Mouse (Mus musculus): ENCODE measurements around the gene Pkd2.
A peak's percentile ranks its signal among the peaks of the same experiment; 100 is the strongest.
"Not testable (repeated sequence)": the region's sequence is repeated elsewhere in the genome, so short reads cannot be mapped to it uniquely, and the experiment has no call there.

Gene Pkd2

GRCm38 (mm10) chr5:104458832-104459705 is at the start of gene Pkd2:
Gene Pkd2, plus strand, starts transcription at chr5:104459450.
- DNase-seq (ENCODE audit: low spot score), result peak; percentile 82

DNA sequence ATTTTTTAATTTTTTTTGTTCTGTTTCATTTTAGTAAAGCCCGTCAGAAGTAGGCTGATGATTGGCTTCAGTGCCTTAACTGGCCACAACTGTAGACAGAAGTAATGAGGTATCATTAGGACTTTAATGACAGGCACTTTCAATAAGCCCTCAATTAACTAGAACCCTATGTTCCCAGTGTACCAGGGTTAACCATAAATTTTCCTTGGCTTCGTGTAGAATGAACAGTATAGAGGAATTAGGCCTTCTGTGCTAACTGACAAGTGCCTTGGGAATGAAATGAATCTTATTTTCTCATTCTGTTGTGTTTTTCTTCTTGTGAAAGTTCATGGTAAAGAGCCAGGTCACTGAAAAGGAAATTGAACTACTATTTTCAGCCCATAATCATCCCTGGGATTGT is 43.3 kb upstream of the Pkd2 start:
- DNase-seq (ENCODE audit: low spot score), result no peak

DNA sequence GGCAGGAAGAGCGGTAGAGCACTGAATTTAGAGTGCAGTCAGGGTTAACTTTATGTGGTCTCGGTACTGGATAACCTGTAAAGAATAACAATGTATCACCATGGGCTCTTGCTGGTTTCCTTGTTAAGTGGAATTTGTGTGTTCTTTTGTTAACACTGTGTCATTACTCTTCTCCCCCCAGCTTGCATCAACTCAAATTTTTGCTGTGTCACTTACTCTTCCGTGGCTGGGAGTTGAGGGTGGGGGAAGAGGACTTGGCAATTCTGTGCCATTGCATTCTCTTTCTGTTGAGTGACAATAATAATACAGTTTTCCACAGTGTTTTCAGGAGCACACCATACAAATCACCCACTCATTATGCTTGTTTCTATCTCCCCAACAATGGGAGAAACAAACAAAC is 42.2 kb upstream of the Pkd2 start:
- DNase-seq (ENCODE audit: low spot score), result no peak

- no peak for DNase-seq (ENCODE audit: low spot score)
These were observed 41.5 kb upstream of the Pkd2 start for GRCm38 (mm10) chr5:104417721-104418120.

GRCm38 (mm10) chr5:104422039-104422438 is 37.2 kb upstream of the Pkd2 start:
- DNase-seq (ENCODE audit: low spot score), result no peak

- no peak for DNase-seq (ENCODE audit: low spot score)
These were observed 35.4 kb upstream of the Pkd2 start for GRCm38 (mm10) chr5:104423861-104424260.

DNA sequence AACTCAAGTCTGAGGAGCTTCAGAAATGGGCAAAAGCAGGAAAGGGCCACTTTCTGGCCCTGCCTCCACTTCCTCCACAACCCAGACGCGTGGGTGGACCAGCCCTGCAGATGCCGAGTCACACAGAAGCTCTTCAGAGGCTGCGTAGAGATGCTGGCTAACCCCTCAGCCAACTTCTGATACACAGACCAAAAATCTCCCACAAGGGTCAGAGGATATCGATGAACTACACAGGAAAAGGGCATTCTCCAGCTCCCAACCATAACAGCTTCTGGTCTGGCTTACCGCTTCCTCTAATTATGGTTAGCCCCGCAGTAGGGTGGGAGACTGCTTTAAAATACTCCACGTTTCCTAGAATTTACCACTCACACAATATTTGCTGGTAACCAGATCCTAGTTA is 33.3 kb upstream of the Pkd2 start:
- no peak for DNase-seq (ENCODE audit: low spot score)

- DNase-seq (ENCODE audit: low spot score), result peak; percentile 57
These were observed 26.4 kb upstream of the Pkd2 start for GRCm38 (mm10) chr5:104432886-104433285.

DNA sequence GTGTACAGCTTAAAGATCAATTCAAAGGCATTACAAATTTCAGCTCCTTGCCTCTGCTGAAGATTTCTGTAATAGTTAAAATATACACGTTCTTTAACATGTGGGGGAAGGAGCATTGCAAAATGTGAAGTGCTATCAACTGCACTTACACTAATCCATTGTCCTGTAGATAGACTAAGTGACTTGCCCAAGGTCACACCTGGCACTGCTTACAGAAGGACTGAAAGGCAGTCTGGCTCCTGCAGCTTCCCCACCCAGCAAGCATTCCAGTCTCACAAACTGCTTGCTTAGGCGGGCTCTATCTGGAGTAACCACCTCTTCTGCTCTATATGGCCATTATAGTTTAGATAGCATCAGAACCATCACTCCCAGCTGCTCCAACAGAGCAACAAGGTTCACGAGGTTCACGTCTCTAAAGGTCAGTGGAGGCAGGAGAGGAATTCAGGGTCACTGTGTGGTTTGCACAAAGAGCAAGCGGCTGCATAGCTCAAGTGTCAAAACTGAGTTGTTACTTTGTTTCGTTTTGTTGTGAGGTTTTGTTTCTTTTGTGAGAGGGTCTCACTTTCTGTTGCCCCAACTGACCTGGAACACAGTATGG is 25.2 kb upstream of the Pkd2 start:
- peak; percentile 44 for DNase-seq (ENCODE audit: low spot score)

DNA sequence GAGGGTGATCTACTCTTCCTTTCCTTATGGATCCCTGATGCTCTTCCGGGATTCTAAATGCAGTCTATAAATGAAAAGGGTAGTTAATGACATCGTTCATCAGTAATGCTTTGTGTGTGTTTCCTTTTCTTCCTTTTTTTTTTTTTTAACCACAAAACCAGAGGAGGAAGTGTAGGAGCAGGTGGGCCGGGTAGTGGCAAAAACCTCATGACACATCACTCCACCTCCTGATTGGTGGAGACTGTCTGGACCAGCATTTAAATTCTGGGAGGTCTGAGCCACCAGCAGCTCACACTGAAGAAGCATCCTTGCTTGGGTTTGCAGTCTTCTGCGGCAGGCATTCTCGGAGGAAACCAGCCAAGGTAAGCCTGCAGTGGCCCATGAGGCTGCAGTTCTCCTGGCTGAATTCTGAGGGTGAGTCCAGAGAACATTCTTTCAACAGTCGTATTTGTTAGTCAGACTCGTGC is 24.4 kb upstream of the Pkd2 start, which contains the start of gene Spp1:
Spp1 (plus strand) TSS at position 284 of the 467 bp plus-strand sequence.
- no peak for DNase-seq (ENCODE audit: low spot score)

DNA sequence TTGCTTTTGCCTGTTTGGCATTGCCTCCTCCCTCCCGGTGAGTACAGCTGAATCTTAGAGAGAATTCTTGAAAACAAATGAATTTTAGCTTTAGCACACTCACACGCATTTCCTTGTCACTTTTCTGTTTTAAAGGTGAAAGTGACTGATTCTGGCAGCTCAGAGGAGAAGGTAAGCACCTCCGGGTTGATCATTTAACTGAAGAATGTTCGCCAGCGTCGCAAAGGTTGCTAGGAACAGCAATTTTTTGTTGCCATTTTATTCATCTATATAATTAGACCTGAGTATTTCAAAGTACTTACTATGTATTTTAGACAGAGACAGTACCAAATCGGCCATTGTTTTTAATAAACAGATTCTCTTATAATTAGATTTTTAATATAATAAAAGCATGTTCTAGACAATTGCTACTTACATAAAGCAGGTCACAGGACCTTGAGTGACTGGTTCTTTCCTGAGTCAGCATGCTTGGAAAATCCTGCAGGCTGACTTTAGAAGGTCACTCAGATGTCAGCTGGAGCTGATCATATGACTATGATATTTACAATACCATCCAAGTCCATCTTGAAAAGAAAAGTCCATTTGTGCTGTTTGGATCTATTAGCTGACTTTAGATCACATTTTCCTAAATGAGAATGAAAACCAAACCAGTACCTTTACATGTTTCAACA is 22.7 kb upstream of the Pkd2 start:
- no peak for DNase-seq (ENCODE audit: low spot score)

GRCm38 (mm10) chr5:104442396-104442795 is 16.9 kb upstream of the Pkd2 start:
- no peak for DNase-seq (ENCODE audit: low spot score)

- DNase-seq (ENCODE audit: low spot score), result no peak
These were observed 16.4 kb upstream of the Pkd2 start for GRCm38 (mm10) chr5:104442850-104443249.

DNA sequence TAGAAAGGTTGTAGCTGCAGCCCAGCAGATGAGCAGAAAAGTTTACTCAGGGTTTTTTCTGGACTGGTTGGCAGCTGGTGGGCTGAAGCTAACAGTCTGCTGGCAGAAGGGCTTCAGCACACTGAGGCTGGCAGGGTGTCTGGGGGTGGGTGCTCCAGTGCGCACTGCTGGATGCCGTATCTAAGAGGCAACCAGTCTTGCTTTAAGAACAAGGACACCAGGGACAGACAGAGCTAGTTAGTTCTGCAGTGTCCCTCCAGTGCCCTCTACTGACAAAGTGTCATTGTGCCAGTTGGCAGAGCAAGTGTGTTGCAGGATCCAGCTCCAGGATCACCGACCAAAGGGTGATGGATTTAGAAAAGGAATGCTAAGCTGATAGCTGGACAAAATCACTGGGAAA is 13.1 kb upstream of the Pkd2 start:
- DNase-seq (ENCODE audit: low spot score), result peak; percentile 79

GRCm38 (mm10) chr5:104448346-104448745 is 10.9 kb upstream of the Pkd2 start:
- not testable (repeated sequence) for DNase-seq (ENCODE audit: low spot score)

DNA sequence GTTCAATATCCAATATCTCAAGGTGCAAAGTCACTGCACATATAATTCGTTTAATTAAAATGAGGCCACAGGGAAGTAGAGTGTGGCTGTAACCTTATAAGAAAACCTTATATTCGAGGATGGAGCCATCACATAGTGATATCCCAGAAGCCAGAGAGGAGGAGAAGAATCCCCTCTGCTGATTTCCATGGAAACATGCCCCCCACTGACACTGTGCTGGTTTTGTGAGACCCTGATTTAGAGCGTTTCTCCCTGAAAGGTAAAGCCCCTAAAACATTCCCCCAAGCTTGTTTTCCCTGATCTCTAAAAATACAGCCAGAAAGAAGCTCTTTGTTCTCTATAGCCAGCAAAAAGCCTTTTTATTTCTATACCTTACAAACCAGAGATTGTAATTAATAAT is 9.8 kb upstream of the Pkd2 start:
- no peak for DNase-seq (ENCODE audit: low spot score)

GRCm38 (mm10) chr5:104453075-104453474 is 6.2 kb upstream of the Pkd2 start:
- DNase-seq (ENCODE audit: low spot score), result no peak

GRCm38 (mm10) chr5:104454564-104454963 is 4.7 kb upstream of the Pkd2 start:
- no peak for DNase-seq (ENCODE audit: low spot score)

DNA sequence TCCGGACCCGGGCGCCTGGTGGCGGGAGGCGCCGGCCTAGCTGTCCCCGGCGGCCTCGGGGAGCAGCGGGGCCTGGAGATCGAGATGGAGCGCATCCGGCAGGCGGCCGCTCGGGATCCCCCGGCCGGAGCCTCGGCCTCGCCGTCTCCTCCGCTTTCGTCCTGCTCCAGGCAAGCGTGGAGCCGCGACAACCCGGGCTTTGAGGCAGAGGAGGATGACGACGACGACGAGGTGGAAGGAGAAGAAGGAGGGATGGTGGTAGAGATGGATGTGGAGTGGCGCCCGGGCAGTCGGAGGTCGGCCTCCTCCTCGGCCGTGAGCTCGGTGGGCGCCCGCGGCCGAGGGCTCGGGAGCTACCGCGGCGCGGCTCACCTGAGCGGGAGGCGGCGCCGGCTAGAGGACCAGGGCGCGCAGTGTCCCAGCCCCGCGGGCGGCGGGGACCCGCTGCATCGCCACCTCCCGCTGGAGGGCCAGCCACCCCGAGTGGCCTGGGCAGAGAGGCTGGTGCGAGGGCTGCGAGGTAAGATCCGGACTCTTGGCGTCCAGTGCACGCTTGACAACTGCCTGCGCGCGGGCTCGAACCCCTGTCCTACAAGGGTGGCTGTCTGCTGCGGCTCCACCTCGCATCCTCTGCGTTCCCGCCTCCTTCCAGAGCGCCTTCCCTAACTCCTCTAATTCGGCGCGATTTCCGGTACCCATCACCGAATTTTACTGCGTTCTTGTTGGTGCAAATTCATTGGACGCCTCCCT is 631 bp downstream of the Pkd2 start:
- DNase-seq (ENCODE audit: low spot score), result peak; percentile 78

GRCm38 (mm10) chr5:104460456-104460838 is 1.2 kb downstream of the Pkd2 start:
- DNase-seq (ENCODE audit: low spot score), result no peak

- DNase-seq (ENCODE audit: low spot score), result peak; percentile 44
These were observed 1.6 kb downstream of the Pkd2 start for GRCm38 (mm10) chr5:104460856-104461255.

DNA sequence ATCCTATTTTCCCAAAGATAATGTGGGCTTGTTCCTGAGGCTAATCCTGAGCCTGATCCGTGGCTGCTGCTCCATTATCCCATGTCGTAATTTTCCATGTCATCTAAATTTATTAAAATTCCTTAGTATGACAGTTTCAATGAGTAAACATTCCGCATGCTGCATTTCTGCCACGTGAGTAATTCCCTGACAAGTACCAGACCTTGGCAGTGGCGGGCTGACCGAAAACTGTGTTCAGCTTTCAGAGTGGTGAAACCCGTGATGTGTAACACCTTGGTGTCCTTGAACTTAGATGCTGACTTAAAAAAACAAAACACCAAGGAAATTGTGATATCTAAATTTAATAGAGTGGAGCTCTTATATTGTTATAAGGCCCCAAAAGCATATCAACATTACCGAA is 6.0 kb downstream of the Pkd2 start:
- no peak for DNase-seq (ENCODE audit: low spot score)
